Mouse (Mus musculus): ENCODE data around the gene Lrrc46. TPM values are rescaled to one million over a fixed set of nuclear protein-coding genes. Genes with fewer than 3 reads are reported as not detected.

The Lrrc46 gene
- polyA plus RNA-seq, 1 experiment from 2014 or later, result 2.2 TPM

- Histone ChIP-seq H3K4me3 (ENCODE audit: low read depth, low read length) (peak overlapping the region; percentile 47), H3K9me3 (ENCODE audit: control insufficient read depth, low read length) (no peaks in the 10 kb centered on the region), H3K27me3 (ENCODE audit: control insufficient read depth, insufficient read depth, low read length) (no peaks in the 10 kb centered on the region), H3K4me1 (ENCODE audit: control insufficient read depth, insufficient read depth, low read length) (peaks cover 19% of the 10 kb centered on the region), H3K4me2 (ENCODE audit: low read depth, low read length) (peak overlapping the region; percentile 55), H3K9ac (replicated peaks; ENCODE audit: low read depth, low read length) (peak overlapping the region; percentile 61), H3K36me3 (ENCODE audit: control insufficient read depth, insufficient read depth, low read length) (peaks cover 26% of the 10 kb centered on the region), H3K27ac (ENCODE audit: low read depth, low read length) (0 out of 2 replicates have a peak overlapping the region, but pooled peaks have one; percentile 46)
- peak; percentile 22; the same call in 1 of the 2 replicates for ATAC-seq (ENCODE audit: low read depth)
- 21% methylated on average over 13 of the region's 13 CpGs for WGBS
These were observed 9.9 kb upstream of the Lrrc46 start for GRCm38 (mm10) chr11:97050944-97051586.

- H3K4me1 ChIP-seq (ENCODE audit: control insufficient read depth, insufficient read depth, low read length), result peaks cover 19% of the 10 kb centered on the region
- peaks cover 22% of the 10 kb centered on the region for H3K36me3 ChIP-seq (ENCODE audit: control insufficient read depth, insufficient read depth, low read length)
- peak within 1 kb of the TSS; percentile 55 for H3K4me2 ChIP-seq (ENCODE audit: low read depth, low read length)
- 7% methylated on average over 18 of the region's 18 CpGs for WGBS
- no peaks in the 10 kb centered on the region for H3K27me3 ChIP-seq (ENCODE audit: control insufficient read depth, insufficient read depth, low read length)
- H3K9me3 ChIP-seq (ENCODE audit: control insufficient read depth, low read length), result no peaks in the 10 kb centered on the region
- peak within 1 kb of the TSS; percentile 47 for H3K4me3 ChIP-seq (ENCODE audit: low read depth, low read length)
- H3K9ac ChIP-seq (replicated peaks; ENCODE audit: low read depth, low read length), result peak within 1 kb of the TSS; percentile 61
- peak within 1 kb of the TSS; percentile 46; the same call in 1 of the 2 replicates for H3K27ac ChIP-seq (ENCODE audit: low read depth, low read length)
- ATAC-seq (ENCODE audit: low read depth), result peak; percentile 84
These were observed 9.2 kb upstream of the Lrrc46 start, which contains the start of gene Osbpl7 for GRCm38 (mm10) chr11:97050216-97050943. Gene Osbpl7 (plus strand): TSS chr11:97050628.

GRCm38 (mm10) chr11:97049492-97050085 is 8.4 kb upstream of the Lrrc46 start:
- no peak overlapping the region for H3K9ac ChIP-seq (replicated peaks; ENCODE audit: low read depth, low read length)

GRCm38 (mm10) chr11:97048090-97048650 is 7.0 kb upstream of the Lrrc46 start:
- Histone ChIP-seq H3K36me3 (ENCODE audit: control insufficient read depth, insufficient read depth, low read length) (peaks cover 13% of the 10 kb centered on the region), H3K4me1 (ENCODE audit: control insufficient read depth, insufficient read depth, low read length) (peaks cover 19% of the 10 kb centered on the region), H3K4me3 (ENCODE audit: low read depth, low read length) (no peak overlapping the region), H3K27me3 (ENCODE audit: control insufficient read depth, insufficient read depth, low read length) (no peaks in the 10 kb centered on the region), H3K4me2 (ENCODE audit: low read depth, low read length) (no peak overlapping the region), H3K9me3 (ENCODE audit: control insufficient read depth, low read length) (no peaks in the 10 kb centered on the region), H3K9ac (replicated peaks; ENCODE audit: low read depth, low read length) (no peak overlapping the region), H3K27ac (ENCODE audit: low read depth, low read length) (no peak overlapping the region)
- no peak for ATAC-seq (ENCODE audit: low read depth)
- 85% methylated on average over 8 of the region's 8 CpGs for WGBS

More at GRCm38 (mm10) chr11:97049492-97050085, 8.4 kb upstream of the Lrrc46 start:
- ATAC-seq (ENCODE audit: low read depth), result no peak
- WGBS, result 80% methylated on average over 6 of the region's 6 CpGs
- Histone ChIP-seq H3K27me3 (ENCODE audit: control insufficient read depth, insufficient read depth, low read length) (no peaks in the 10 kb centered on the region), H3K4me3 (ENCODE audit: low read depth, low read length) (no peak overlapping the region), H3K27ac (ENCODE audit: low read depth, low read length) (no peak overlapping the region), H3K36me3 (ENCODE audit: control insufficient read depth, insufficient read depth, low read length) (peaks cover 17% of the 10 kb centered on the region), H3K9me3 (ENCODE audit: control insufficient read depth, low read length) (no peaks in the 10 kb centered on the region), H3K4me2 (ENCODE audit: low read depth, low read length) (peak overlapping the region; percentile 55; the same call in 1 of the 2 replicates), H3K4me1 (ENCODE audit: control insufficient read depth, insufficient read depth, low read length) (peaks cover 19% of the 10 kb centered on the region)

- peaks cover 15% of the 10 kb centered on the region; the same call in 1 of the 2 replicates for H3K4me1 ChIP-seq (ENCODE audit: control insufficient read depth, insufficient read depth, low read length)
- no peak overlapping the region for H3K27ac ChIP-seq (ENCODE audit: low read depth, low read length)
- H3K27me3 ChIP-seq (ENCODE audit: control insufficient read depth, insufficient read depth, low read length), result no peaks in the 10 kb centered on the region
- H3K9ac ChIP-seq (replicated peaks; ENCODE audit: low read depth, low read length), result no peak overlapping the region
- no peak for ATAC-seq (ENCODE audit: low read depth)
- no peak overlapping the region for H3K4me3 ChIP-seq (ENCODE audit: low read depth, low read length)
- H3K9me3 ChIP-seq (ENCODE audit: control insufficient read depth, low read length), result no peaks in the 10 kb centered on the region
- 86% methylated on average over 7 of the region's 7 CpGs for WGBS
- no peak overlapping the region for H3K4me2 ChIP-seq (ENCODE audit: low read depth, low read length)
- H3K36me3 ChIP-seq (ENCODE audit: control insufficient read depth, insufficient read depth, low read length), result peaks cover 10% of the 10 kb centered on the region
These were observed 4.7 kb upstream of the Lrrc46 start for GRCm38 (mm10) chr11:97045861-97046260.

GRCm38 (mm10) chr11:97044902-97045301 is 3.7 kb upstream of the Lrrc46 start:
- H3K9me3 ChIP-seq (ENCODE audit: control insufficient read depth, low read length), result no peaks in the 10 kb centered on the region
- H3K36me3 ChIP-seq (ENCODE audit: control insufficient read depth, insufficient read depth, low read length), result peaks cover 10% of the 10 kb centered on the region
- H3K9ac ChIP-seq (replicated peaks; ENCODE audit: low read depth, low read length), result no peak overlapping the region
- peaks cover 8% of the 10 kb centered on the region; the same call in 1 of the 2 replicates for H3K4me1 ChIP-seq (ENCODE audit: control insufficient read depth, insufficient read depth, low read length)
- H3K4me2 ChIP-seq (ENCODE audit: low read depth, low read length), result no peak overlapping the region
- no peak for ATAC-seq (ENCODE audit: low read depth)
- no peak overlapping the region for H3K27ac ChIP-seq (ENCODE audit: low read depth, low read length)
- H3K27me3 ChIP-seq (ENCODE audit: control insufficient read depth, insufficient read depth, low read length), result no peaks in the 10 kb centered on the region
- no peak overlapping the region for H3K4me3 ChIP-seq (ENCODE audit: low read depth, low read length)
- 97% methylated on average over 8 of the region's 8 CpGs for WGBS

GRCm38 (mm10) chr11:97040301-97041021 is 746 bp downstream of the Lrrc46 start:
- Histone ChIP-seq H3K36me3 (ENCODE audit: control insufficient read depth, insufficient read depth, low read length) (no peaks in the 10 kb centered on the region; the same call in 1 of the 2 replicates), H3K27ac (ENCODE audit: low read depth, low read length) (no peak overlapping the region), H3K27me3 (ENCODE audit: control insufficient read depth, insufficient read depth, low read length) (no peaks in the 10 kb centered on the region), H3K4me2 (ENCODE audit: low read depth, low read length) (peak overlapping the region; percentile 71), H3K9me3 (ENCODE audit: control insufficient read depth, low read length) (no peaks in the 10 kb centered on the region), H3K4me3 (ENCODE audit: low read depth, low read length) (peak overlapping the region; percentile 62; the same call in 1 of the 2 replicates), H3K9ac (replicated peaks; ENCODE audit: low read depth, low read length) (no peak overlapping the region; the same call in 1 of the 2 replicates), H3K4me1 (ENCODE audit: control insufficient read depth, insufficient read depth, low read length) (peaks cover 8% of the 10 kb centered on the region; the same call in 1 of the 2 replicates)
- ATAC-seq (ENCODE audit: low read depth), result no peak
- 54% methylated on average over 12 of the region's 12 CpGs for WGBS

GRCm38 (mm10) chr11:97038881-97039280 is 2.3 kb downstream of the Lrrc46 start:
- no peaks in the 10 kb centered on the region for H3K27me3 ChIP-seq (ENCODE audit: control insufficient read depth, insufficient read depth, low read length)
- no peak overlapping the region for H3K9ac ChIP-seq (replicated peaks; ENCODE audit: low read depth, low read length)
- WGBS, result 63% methylated on average over 7 of the region's 7 CpGs
- no peak overlapping the region for H3K4me2 ChIP-seq (ENCODE audit: low read depth, low read length)
- peaks cover 8% of the 10 kb centered on the region; the same call in 1 of the 2 replicates for H3K4me1 ChIP-seq (ENCODE audit: control insufficient read depth, insufficient read depth, low read length)
- no peak overlapping the region for H3K4me3 ChIP-seq (ENCODE audit: low read depth, low read length)
- ATAC-seq (ENCODE audit: low read depth), result no peak
- no peaks in the 10 kb centered on the region for H3K9me3 ChIP-seq (ENCODE audit: control insufficient read depth, low read length)
- H3K36me3 ChIP-seq (ENCODE audit: control insufficient read depth, insufficient read depth, low read length), result no peaks in the 10 kb centered on the region
- H3K27ac ChIP-seq (ENCODE audit: low read depth, low read length), result no peak overlapping the region

All from neural tube, embryonic 14.5 days (tissue).